Mouse (Mus musculus) layer of hippocampus, postnatal 10 days (tissue): Measurements from ENCODE around the gene Otulin. TPM values are rescaled to one million over a fixed set of nuclear protein-coding genes. Genes with fewer than 3 reads are reported as not detected.

Source experiments
- DNase-seq, 2 experiments: peaks; one replicate each; pipeline ENCODE4 v3.0.0; 2021; ENCODE audit warnings: low spot score in 2 of 2
- total RNA-seq, 2 experiments: library from RNA; stranded (reverse); gene quantifications; 2 replicates each; pipeline ENCODE4 v1.2.3; 2021

The Otulin gene
- total RNA-seq, 2 experiments from 2014 or later: 24.7 to 28.7 TPM

- DNase-seq: no peak
Measured at GRCm38 (mm10) chr15:27658356-27658755, 27.9 kb upstream of the Otulin start.

- no peak for DNase-seq
Measured at GRCm38 (mm10) chr15:27657866-27658265, 27.4 kb upstream of the Otulin start.

DNA sequence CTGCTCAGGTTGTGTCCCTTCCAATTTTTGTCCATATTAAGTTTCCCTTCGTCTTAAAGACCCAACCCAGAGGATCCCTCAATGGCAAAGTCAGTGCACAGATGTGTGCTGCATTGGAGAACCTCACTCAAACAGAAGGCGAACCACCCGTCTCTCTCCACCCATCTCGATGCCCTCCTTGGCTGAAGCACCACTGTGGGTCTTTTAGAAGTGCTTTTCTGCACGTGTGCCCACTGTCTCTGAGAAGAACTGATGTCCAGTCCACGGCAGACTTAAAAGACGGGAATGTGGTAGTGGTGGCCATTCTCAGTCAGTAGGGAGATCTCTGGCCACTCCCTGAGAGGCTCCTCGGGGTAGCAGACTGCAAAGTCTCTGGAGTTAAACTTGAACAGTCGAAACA, 26.1 kb upstream of the Otulin start:
- no peak for DNase-seq

DNA sequence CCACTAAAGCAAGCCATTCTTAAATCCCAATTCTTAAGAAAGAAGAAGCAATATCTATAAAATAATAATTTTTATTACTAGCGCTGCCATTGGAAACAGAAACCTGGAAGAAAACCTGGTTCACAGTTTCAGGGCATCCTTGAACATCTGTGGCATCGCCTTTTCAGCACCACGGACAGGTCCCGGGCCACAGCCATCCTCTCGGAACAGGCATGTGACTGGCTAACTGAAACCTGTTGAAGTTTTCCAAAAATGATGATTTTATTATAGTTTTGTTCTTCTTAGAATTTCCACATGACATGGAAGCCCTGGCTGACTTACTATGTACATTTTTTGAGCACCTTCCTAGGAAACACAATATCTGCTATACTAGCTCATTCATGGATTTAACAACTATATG, 24.5 kb upstream of the Otulin start:
- no peak for DNase-seq

- DNase-seq: no peak
Measured at GRCm38 (mm10) chr15:27647686-27648085, 17.2 kb upstream of the Otulin start.

DNA sequence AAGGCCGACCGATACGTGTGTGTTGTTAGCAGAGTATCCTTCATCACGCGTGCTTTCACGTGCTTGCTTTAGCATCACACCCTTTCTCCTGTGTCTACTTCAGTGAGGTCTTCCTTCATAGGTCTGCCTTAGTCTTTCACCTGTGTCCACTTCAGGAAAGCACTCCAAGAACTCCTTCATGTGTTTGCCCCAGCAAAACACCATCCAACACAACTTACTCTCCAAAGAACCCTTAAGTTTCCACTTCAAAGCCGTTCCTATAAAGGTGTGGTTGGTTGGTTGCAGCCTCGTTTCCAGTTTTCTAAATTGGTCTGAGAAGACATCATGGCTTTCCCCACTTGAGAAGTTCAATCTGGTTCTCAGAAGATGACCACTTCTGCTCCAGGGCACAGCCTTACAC, 16.2 kb upstream of the Otulin start:
- no peak for DNase-seq

DNA sequence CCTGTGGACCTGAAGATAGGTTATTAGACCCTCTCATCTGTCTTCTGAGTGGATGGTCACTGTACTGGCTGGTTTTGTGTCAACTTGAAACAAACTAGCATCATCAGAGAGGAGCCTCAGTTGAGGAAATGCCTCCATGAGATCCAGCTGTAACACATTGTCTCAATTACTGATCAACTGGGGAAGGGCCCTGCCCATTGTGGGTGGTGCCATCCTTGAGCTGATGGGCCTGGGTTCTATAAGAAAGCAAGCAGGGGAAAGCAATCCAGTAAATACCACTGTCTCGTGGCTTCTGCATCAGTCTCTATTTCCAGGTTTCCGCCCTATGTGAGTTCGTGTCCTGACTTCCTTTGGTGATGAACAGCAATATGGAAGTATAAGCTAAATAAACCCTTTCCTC, 14.8 kb upstream of the Otulin start:
- no peak for DNase-seq

GRCm38 (mm10) chr15:27642895-27643294, 12.4 kb upstream of the Otulin start:
- DNase-seq: no peak

DNA sequence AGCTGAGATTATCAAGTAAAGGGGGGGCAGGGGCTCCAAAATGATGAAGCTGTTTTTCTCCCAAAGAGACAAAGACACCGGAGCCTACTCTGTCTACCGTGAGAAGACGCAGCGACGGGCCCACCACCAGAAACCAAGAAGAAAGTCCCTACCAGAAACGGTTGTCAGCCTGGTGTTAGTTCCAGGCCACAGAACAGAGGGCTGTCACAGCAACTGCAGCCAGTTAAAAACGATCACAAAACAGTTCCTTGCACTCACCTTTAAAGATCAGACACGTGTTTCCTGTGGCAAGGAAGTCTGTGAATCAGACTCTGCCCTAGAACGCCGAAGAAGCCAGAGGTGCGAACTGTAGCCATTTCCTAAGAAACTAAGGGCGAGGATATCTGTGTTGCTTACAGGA, 10.7 kb upstream of the Otulin start:
- no peak for DNase-seq

GRCm38 (mm10) chr15:27633941-27634900, 3.7 kb upstream of the Otulin start:
- no peak for DNase-seq

DNA sequence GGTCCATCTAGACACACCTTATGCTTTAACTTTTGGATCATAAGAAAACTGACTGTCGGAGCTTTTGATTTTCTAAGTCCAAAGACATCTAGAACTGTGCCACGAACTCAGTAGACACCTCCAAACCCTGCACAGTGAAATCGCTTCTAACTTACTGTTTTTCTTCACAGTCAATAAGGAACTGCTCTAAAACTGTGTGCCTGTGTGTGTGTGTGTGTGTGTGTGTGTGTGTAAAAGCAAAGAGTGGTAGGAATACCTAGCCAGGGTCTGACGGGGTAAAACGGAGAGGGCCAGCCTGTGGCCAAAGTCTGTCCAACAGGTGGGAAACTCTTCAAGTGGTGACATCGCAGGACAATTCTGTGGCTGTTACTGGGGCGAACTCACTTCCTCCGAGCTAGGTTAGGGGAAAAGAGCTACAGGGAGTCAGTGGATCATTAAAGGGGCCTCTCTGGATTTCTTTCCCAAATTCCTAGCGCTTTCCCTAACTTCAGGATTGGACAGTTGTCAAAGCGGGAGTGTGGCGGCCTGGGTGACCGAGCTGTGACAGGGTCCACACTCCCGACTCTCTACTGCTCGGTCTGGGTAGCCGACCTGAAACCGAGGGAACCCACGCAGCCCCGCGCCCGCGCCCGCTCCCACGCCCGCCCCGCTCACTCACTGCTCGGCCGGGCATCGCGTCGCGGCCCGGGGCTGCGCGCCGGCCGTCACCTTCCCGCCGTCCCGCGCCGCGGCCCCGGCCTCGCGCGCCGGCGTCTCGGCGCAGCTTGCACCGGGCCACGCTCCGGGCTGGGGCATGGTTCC, 493 bp downstream of the Otulin start:
- peak in 1 of 2 experiments; percentile 26 for DNase-seq

- no peak for DNase-seq
Measured at GRCm38 (mm10) chr15:27629046-27629445, 1.4 kb downstream of the Otulin start.

GRCm38 (mm10) chr15:27627794-27628193, 2.7 kb downstream of the Otulin start:
- DNase-seq: no peak

GRCm38 (mm10) chr15:27626314-27626713, 4.2 kb downstream of the Otulin start:
- DNase-seq: no peak

GRCm38 (mm10) chr15:27625890-27626255, 4.6 kb downstream of the Otulin start:
- DNase-seq: no peak

GRCm38 (mm10) chr15:27625014-27625889, 5.2 kb downstream of the Otulin start:
- DNase-seq: no peak

DNA sequence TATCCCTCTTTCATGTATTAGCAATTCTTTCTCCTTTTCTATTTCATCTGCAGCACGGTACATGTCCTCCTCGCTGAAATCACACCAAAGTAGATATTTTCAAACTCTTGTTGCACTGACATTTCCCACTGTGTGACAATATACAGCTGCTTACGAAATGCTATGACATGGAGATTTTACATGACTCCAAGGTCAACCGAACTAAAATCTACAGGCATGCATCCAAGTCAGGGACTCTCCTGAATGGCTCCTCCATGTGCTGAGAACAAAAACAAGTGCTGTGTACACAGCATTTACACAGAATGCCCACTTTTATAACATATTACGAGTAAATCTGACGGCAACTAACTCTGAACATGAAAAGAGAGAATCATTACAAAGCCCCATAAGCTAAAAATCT, 7.2 kb downstream of the Otulin start:
- DNase-seq: no peak

DNA sequence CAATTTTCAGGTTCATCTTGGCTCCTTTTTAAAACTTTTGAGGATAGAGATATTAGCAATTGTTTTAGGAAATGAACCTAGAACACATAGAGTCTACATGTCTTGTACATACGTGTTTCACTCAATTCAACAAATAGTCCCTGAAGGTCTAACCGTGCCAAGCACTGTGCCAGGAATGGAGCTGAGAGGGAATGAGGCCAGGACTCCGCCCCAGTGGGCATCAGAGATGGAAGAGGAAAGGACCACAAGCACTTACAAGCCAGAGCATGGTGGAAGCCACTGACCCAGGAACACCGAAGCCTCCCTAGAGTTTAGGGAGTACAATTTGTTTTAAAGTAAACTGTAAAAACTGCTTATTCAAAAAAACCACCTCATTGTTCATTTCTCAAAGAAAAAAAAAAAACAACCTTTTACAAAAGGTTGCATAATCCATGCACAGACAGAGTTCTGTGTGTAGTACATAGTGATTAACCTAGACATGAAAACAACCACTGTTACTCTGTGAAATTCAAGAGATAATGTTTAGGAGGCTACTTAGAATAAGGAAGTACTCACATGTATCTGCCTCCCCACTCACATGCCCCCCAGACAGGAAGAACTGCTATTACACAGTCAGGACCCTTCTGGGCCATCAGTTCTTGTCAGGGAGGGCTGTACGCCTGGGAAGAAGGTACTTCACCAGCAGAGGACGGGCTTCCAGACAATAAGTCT, 9.9 kb downstream of the Otulin start:
- no peak for DNase-seq

GRCm38 (mm10) chr15:27619683-27620082, 10.8 kb downstream of the Otulin start:
- no peak for DNase-seq

DNA sequence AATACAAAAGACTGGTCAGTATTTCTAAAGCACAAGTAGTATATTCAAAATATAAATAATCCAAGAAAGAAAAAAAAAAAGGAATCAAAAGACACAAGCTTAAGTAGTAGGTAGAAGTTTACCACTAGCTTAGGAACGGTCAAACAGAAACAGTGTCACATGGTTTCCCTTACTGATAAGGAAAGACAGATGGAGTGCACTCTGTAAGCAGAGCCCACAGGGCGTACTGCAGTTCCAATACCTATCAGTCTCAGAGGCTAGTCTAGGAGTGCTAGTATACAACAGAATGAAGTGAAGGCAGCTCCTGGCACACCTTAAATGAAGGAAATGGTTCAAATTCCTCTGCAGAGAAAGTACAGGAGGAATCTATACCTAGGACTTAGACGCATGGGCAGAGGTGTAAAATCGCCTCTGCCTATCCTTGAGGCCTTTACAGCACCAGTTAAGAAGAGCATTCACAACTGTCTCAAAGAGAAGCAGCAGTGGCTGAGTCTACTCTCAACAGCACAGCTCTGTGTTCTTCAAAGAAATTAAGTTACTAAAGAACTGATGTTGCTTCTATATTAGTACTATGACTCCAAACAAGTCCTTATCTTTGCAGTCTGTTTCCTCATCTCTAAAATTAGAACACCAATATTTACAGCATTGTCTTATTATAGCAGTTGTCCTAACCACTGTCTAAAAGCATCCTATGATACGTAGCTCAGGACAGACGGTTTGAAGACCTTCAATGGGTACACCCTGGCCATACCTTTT, 11.5 kb downstream of the Otulin start:
- DNase-seq: no peak
